Mouse (Mus musculus) cerebellum, postnatal 4 days (tissue): Measurements from ENCODE around the gene Il15ra.

Experiments used
- DNase-seq, 2 experiments: peaks; one replicate each; pipeline ENCODE4 v3.0.0; 2022; ENCODE audit warnings: low spot score in 2 of 2, mixed read lengths in 1 of 2

The Il15ra gene

GRCm38 (mm10) chr2:11705201-11706025, at the start of gene Il15ra:
Gene Il15ra (plus strand): TSS chr2:11705290.
- DNase-seq: peak; percentile 25 to 30

- DNase-seq: no peak
Observed at GRCm38 (mm10) chr2:11657581-11657980, 47.5 kb upstream of the Il15ra start.

GRCm38 (mm10) chr2:11659263-11659662, 45.8 kb upstream of the Il15ra start:
- no peak for DNase-seq

- no peak for DNase-seq
Observed at GRCm38 (mm10) chr2:11662143-11662906, 42.8 kb upstream of the Il15ra start.

GRCm38 (mm10) chr2:11662907-11663230, 42.2 kb upstream of the Il15ra start:
- DNase-seq: no peak

- peak; percentile 67 to 78 for DNase-seq
Observed at GRCm38 (mm10) chr2:11663961-11664360, 41.1 kb upstream of the Il15ra start.

- peak in 1 of 2 experiments; percentile 35 for DNase-seq
Observed at GRCm38 (mm10) chr2:11664367-11664766, 40.7 kb upstream of the Il15ra start.

- DNase-seq: no peak
Observed at GRCm38 (mm10) chr2:11664806-11665205, 40.3 kb upstream of the Il15ra start.

- no peak for DNase-seq
Observed at GRCm38 (mm10) chr2:11665326-11665725, 39.8 kb upstream of the Il15ra start.

GRCm38 (mm10) chr2:11672144-11672543, 32.9 kb upstream of the Il15ra start:
- DNase-seq: no peak

- DNase-seq: no peak
Observed at GRCm38 (mm10) chr2:11679626-11680025, 25.5 kb upstream of the Il15ra start.

GRCm38 (mm10) chr2:11682712-11683111, 22.4 kb upstream of the Il15ra start:
- no peak for DNase-seq

GRCm38 (mm10) chr2:11686512-11686911, 18.6 kb upstream of the Il15ra start:
- no peak for DNase-seq

GRCm38 (mm10) chr2:11687436-11687835, 17.7 kb upstream of the Il15ra start:
- DNase-seq: no peak

GRCm38 (mm10) chr2:11690201-11690890, 14.7 kb upstream of the Il15ra start:
- DNase-seq: no peak

GRCm38 (mm10) chr2:11693352-11693751, 11.7 kb upstream of the Il15ra start:
- DNase-seq: no peak

GRCm38 (mm10) chr2:11694104-11694503, 11.0 kb upstream of the Il15ra start:
- DNase-seq: no peak

- DNase-seq: no peak
Observed at GRCm38 (mm10) chr2:11695867-11696266, 9.2 kb upstream of the Il15ra start.

- DNase-seq: no peak
Observed at GRCm38 (mm10) chr2:11698994-11699393, 6.1 kb upstream of the Il15ra start.

- DNase-seq: no peak
Observed at GRCm38 (mm10) chr2:11699905-11700304, 5.2 kb upstream of the Il15ra start.

GRCm38 (mm10) chr2:11706030-11706745, 1.1 kb downstream of the Il15ra start:
- no peak for DNase-seq

- no peak for DNase-seq
Observed at GRCm38 (mm10) chr2:11706746-11707065, 1.6 kb downstream of the Il15ra start.
